Mouse (Mus musculus) forebrain, postnatal 0 days (tissue): Measurements from ENCODE around the gene Fkbp1b. TPM values are rescaled to one million over a fixed set of nuclear protein-coding genes. Genes with fewer than 3 reads are reported as not detected.
"Not testable (repeated sequence)": the region's sequence is repeated elsewhere in the genome, so short reads cannot be mapped to it uniquely, and the experiment has no call there.

Experiments
- ATAC-seq: fragments of 200-750 bp; cut with Nextera tagmentation; 2 replicates; pipeline ENCODE4 v1.8.0; 2017; ENCODE audit warnings: mild to moderate bottlenecking, moderate library complexity
- DNase-seq: peaks from one replicate; pipeline ENCODE4 v3.0.0-alpha.2; 2015
- H3K27ac ChIP-seq: fragments of 300-500 bp; sonication (generic); 2 replicates; pipeline ENCODE4 v1.5.1; 2014; ENCODE audit warnings: low read depth, mild to moderate bottlenecking, antibody characterized with exemption, low read length, moderate library complexity, mixed read lengths
- H3K27me3 ChIP-seq: fragments of 300-500 bp; sonication (generic); 2 replicates; pipeline ENCODE4 v1.6.1; 2014; ENCODE audit warnings: mild to moderate bottlenecking, low read length, mixed read lengths; ENCODE audit not compliant: insufficient read depth
- H3K36me3 ChIP-seq: fragments of 300-500 bp; sonication (generic); 2 replicates; pipeline ENCODE4 v1.6.1; 2014; ENCODE audit warnings: mild to moderate bottlenecking, moderate library complexity; ENCODE audit not compliant: insufficient read depth
- H3K4me1 ChIP-seq: fragments of 300-500 bp; sonication (generic); 2 replicates; pipeline ENCODE4 v1.6.1; 2014; ENCODE audit warnings: antibody characterized with exemption; ENCODE audit not compliant: insufficient read depth
- H3K4me2 ChIP-seq: fragments of 300-500 bp; sonication (generic); 2 replicates; pipeline ENCODE4 v1.6.1; 2014; ENCODE audit warnings: low read depth, mild to moderate bottlenecking, moderate library complexity
- H3K4me3 ChIP-seq: fragments of 300-500 bp; sonication (generic); 2 replicates; pipeline ENCODE4 v1.5.1; 2014; ENCODE audit warnings: low read depth, low read length, mixed read lengths
- H3K9ac ChIP-seq: fragments of 300-500 bp; sonication (generic); 2 replicates; pipeline ENCODE4 v1.6.1; 2014; ENCODE audit warnings: mild to moderate bottlenecking
- H3K9me3 ChIP-seq: fragments of 300-500 bp; sonication (generic); 2 replicates; pipeline ENCODE4 v1.6.1; 2016; ENCODE audit warnings: low read length
- CTCF ChIP-seq: sonication (generic); IDR thresholded peaks from 2 replicates; pipeline ENCODE4 v1.5.1; 2016; ENCODE audit warnings: antibody characterized with exemption, control low read depth, low read depth
- WGBS: fragments of 180-500 bp; shearing (Covaris S2); extraction: QIAGEN DNeasy Blood & Tissue Kit; methylation state at CpG from one replicate; pipeline ENCODE4 v1.1.7; 2014; 5-methylcytosine and 5-hydroxymethylcytosine counted together
- polyA plus RNA-seq: library from polyadenylated mRNA; unstranded; fragments of >200 nt; fragmentation: Nextera tagmentation; extraction: Ambion mirVana; gene quantifications from 2 replicates; pipeline ENCODE4 v1.2.1, GENCODE M21; 2015
- total RNA-seq: library from RNA; depleted of rRNA; stranded (reverse); fragments of >200 nt; gene quantifications from 2 replicates; pipeline ENCODE4 v1.2.3, GENCODE M21; 2014; rRNA removed

Gene Fkbp1b
- total and polyA plus RNA-seq, 2 experiments from 2014 or later = 67.9 to 122 TPM

DNA sequence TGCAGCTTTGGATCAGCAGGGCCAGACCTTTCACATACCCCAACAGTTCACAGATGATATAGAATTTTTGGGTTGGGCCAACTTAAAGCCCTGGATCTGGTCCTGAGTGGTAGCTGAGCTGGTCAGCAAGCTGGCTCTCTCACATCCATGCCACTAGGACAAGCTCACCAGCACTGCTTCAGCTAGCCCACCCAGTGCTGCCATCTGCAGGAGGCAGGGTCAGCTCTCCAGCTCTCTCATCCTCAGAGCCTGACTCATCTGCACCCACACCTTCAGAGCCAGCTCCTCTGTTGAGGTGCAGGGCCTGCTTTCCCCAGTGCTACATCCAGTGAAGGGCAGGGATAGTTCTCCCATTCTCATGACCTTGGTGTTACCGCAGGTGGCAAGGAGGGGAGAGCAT, 47.7 kb downstream of the Fkbp1b start:
- Histone ChIP-seq H3K36me3 (no peaks in the 10 kb centered on the region), H3K27ac (no peak overlapping the region), H3K4me1 (no peaks in the 10 kb centered on the region), H3K27me3 (no peaks in the 10 kb centered on the region), H3K9ac (no peak overlapping the region), H3K4me3 (no peak overlapping the region), H3K9me3 (no peaks in the 10 kb centered on the region), H3K4me2 (no peak overlapping the region)
- no peak for DNase-seq
- no peak for ATAC-seq
- TF ChIP-seq CTCF = peak; percentile 53
- WGBS = 68% methylated on average over 1 of the region's 1 CpGs

DNA sequence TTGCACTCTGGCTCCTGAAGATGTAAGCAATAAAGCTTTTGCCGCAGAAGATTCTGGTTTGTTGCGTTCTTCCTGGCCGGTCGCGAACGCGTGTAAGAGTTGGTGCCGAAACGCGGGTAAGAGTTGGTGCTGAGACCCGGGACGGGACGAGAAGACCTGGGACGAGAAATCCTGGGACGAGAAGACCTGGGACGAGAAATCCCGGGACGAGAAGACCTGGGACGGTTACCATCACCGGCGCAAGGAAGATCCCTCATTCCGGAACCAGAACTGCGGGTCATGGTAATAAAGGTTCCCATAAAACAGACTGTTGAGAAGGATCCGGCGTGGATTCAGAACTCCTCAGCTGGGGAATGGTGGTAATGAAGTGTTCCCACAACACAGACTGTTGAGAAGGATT, 53.3 kb downstream of the Fkbp1b start:
- WGBS = 97% methylated on average over 25 of the region's 25 CpGs
- not testable (repeated sequence) for H3K4me1 ChIP-seq, DNase-seq, H3K36me3 ChIP-seq, H3K4me3 ChIP-seq, H3K27ac ChIP-seq, H3K4me2 ChIP-seq, H3K9me3 ChIP-seq, H3K27me3 ChIP-seq, H3K9ac ChIP-seq, ATAC-seq

DNA sequence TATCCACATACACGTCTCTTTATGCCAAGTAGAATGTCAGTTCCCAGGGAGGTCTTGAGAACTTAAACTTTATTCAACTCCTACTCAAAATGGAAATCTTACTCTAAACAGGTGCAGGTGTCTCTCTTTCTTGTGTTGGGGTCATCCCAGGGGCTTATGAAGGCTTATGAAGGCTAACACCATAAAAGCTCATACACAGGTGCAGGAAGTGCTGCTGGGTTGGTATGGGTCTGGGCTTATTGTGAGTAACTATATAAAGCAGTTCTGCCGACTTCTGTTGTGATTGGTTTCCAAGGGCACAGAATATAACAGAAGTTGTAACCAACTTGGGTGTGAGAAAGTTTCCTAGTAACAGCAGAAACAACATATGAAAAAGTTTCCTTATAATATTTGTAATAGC, 56.9 kb downstream of the Fkbp1b start:
- Histone ChIP-seq H3K36me3 (no peaks in the 10 kb centered on the region), H3K4me1 (no peaks in the 10 kb centered on the region), H3K4me3 (no peak overlapping the region), H3K4me2 (no peak overlapping the region), H3K9me3 (no peaks in the 10 kb centered on the region), H3K27me3 (no peaks in the 10 kb centered on the region), H3K27ac (no peak overlapping the region), H3K9ac (no peak overlapping the region)
- DNase-seq (no peak), ATAC-seq (no peak)
- WGBS = 77% methylated on average over 2 of the region's 2 CpGs
- no peak for TF ChIP-seq CTCF

- no peak overlapping the region for H3K4me3 ChIP-seq
- H3K27ac ChIP-seq = no peak overlapping the region
- WGBS = 58% methylated on average over 5 of the region's 5 CpGs
- H3K4me1 ChIP-seq = no peaks in the 10 kb centered on the region
- no peak overlapping the region for H3K4me2 ChIP-seq
- H3K9me3 ChIP-seq = no peaks in the 10 kb centered on the region
- H3K9ac ChIP-seq = no peak overlapping the region
- no peak for TF ChIP-seq CTCF
- DNase-seq (no peak), ATAC-seq (no peak)
- H3K27me3 ChIP-seq = no peaks in the 10 kb centered on the region
- H3K36me3 ChIP-seq = no peaks in the 10 kb centered on the region
Measured at GRCm38 (mm10) chr12:4783598-4783997, 57.8 kb downstream of the Fkbp1b start.

Other genes starting within 250 kb of the Fkbp1b start
- 24.5 and 28.1 TPM in 2 replicates for gene Itsn2, start 249.0 kb downstream of the Fkbp1b start, total RNA-seq
- 12.3 and 20.9 TPM in 2 replicates for gene Itsn2, start 249.0 kb downstream of the Fkbp1b start, polyA plus RNA-seq
- gene Gm3625, start 248.7 kb downstream of the Fkbp1b start, total RNA-seq = not detected in 2 replicates
- gene Gm3625, start 248.7 kb downstream of the Fkbp1b start, polyA plus RNA-seq = not detected in 2 replicates
- 1.2 and 1.5 TPM in 2 replicates for gene Fam228a, start 103.2 kb downstream of the Fkbp1b start, total RNA-seq
- 0.09 and 0.30 TPM in 2 replicates for gene Fam228a, start 103.2 kb downstream of the Fkbp1b start, polyA plus RNA-seq
- 9.2 TPM in 2 replicates for gene Pfn4, start 72.6 kb downstream of the Fkbp1b start, total RNA-seq
- gene Pfn4, start 72.6 kb downstream of the Fkbp1b start, polyA plus RNA-seq = 15.3 and 21.3 TPM in 2 replicates
- gene Fam228b, start 72.3 kb downstream of the Fkbp1b start, total RNA-seq = 7.8 and 18.8 TPM in 2 replicates
- gene Fam228b, start 72.3 kb downstream of the Fkbp1b start, polyA plus RNA-seq = 5.8 and 8.9 TPM in 2 replicates
- 117 and 156 TPM in 2 replicates for gene Sf3b6, start 24.0 kb downstream of the Fkbp1b start, total RNA-seq
- gene Sf3b6, start 24.0 kb downstream of the Fkbp1b start, polyA plus RNA-seq = 326 and 451 TPM in 2 replicates
- 8.9 and 9.9 TPM in 2 replicates for gene Wdcp, start 1.7 kb upstream of the Fkbp1b start, total RNA-seq
- 10.2 and 11.4 TPM in 2 replicates for gene Wdcp, start 1.7 kb upstream of the Fkbp1b start, polyA plus RNA-seq
- gene Mfsd2b, start 32.8 kb upstream of the Fkbp1b start, total RNA-seq = 1.1 and 3.4 TPM in 2 replicates
- gene Mfsd2b, start 32.8 kb upstream of the Fkbp1b start, polyA plus RNA-seq = 0.49 and 1.3 TPM in 2 replicates
- gene Ubxn2a, start 66.1 kb upstream of the Fkbp1b start, total RNA-seq = 28.5 and 29.0 TPM in 2 replicates
- gene Ubxn2a, start 66.1 kb upstream of the Fkbp1b start, polyA plus RNA-seq = 21.4 and 34.9 TPM in 2 replicates
- 23.7 and 31.1 TPM in 2 replicates for gene Atad2b, start 75.8 kb upstream of the Fkbp1b start, total RNA-seq
- 5.0 and 6.6 TPM in 2 replicates for gene Atad2b, start 75.8 kb upstream of the Fkbp1b start, polyA plus RNA-seq